Mouse (Mus musculus) MEL-GATA-1-ER (cell line): Measurements from ENCODE around the gene Rnf157.
"Not testable (repeated sequence)": the region's sequence is repeated elsewhere in the genome, so short reads cannot be mapped to it uniquely, and the experiment has no call there.

ENCODE experiments used
- DNase-seq: peaks from one replicate; pipeline ENCODE4 v3.0.0-alpha.2; 2012; ENCODE audit warnings: low read depth; ENCODE audit errors: extremely low read depth

Gene Rnf157

DNA sequence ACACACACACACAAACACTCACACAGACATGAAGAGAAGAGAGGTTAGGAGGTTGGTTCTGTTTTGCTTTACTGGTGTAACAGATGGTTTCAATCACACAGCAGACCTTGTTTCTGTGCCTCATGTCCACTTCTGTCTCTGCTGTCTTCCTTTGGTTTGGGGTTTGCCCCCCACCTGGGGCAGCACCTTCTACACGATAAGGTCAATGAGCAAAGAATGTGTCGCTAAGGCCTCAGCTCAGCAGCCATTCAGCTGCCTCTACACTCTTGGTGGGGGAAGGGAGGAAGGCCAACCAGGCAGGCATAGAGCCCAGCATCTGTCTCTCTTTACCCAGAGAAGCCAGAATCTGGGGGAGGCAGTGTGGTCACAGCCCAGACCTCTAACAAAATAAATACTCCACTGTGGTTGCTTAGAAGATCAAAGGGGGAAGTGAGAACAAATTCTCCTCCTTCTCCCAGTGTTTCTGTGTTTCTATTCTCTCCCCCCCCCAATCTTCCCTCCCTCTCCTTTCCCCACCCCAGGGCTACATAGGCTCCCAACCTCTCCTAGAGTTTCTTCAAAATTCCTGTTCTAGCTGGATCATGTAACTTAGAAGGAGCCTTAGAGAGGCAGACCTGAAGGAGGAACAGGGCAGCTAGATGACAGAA lies 5.5 kb upstream of the Rnf157 start:
- DNase-seq: no peak

DNA sequence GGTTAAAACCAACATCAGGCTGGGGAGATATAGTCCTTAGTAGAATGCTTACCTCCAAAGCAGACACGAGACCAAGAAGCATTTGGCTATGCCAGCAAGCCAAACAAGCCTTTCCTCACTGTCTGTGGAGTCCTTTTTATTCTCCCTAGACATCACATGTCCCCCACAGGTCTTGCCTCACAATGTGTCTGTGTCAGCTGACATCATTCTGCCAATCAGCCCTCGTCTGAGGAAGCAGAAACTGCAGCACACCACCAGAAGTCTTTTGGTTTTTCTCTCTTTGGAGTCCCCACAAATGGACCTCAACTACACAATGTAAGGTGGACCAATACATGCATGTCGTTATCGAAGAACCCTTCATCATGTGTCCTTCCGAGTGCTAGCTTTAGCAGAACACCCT lies 4.2 kb upstream of the Rnf157 start:
- no peak for DNase-seq

DNA sequence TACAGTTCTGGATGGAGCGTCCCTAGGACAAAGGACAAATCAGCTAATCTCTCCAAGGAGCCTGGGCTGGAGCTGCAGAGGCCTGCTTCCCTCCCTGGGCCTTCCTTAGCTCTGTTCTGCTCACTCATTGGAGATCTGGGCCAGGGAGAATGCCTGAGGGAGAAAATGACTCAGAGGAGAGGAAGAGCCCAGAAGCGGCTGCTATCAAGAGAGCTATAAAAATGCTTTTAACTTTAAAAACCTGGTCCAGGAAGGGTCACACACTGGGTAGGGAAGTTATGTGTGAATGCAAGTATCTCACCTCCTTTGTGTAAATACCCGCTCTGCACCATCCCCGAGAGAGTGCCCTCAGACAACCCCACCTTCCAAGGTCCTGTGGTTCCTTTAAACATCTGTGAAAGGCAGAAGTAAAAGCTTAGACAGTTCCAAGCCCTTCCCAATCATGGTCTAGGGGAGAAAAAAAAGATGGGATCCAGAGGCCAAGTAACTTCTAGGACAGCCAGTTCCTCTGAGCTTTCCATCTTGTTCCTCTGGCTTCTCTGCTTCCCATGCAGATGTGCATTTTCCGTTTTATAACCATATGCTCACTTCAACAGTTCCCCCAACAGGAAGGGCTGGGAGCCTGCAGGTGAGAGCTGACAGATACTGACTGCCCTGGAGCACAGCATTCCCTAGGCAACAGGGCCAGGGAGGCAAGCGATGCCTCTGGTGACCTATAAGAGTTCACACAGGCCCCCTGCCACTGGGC lies 3.5 kb upstream of the Rnf157 start:
- DNase-seq: no peak

DNA sequence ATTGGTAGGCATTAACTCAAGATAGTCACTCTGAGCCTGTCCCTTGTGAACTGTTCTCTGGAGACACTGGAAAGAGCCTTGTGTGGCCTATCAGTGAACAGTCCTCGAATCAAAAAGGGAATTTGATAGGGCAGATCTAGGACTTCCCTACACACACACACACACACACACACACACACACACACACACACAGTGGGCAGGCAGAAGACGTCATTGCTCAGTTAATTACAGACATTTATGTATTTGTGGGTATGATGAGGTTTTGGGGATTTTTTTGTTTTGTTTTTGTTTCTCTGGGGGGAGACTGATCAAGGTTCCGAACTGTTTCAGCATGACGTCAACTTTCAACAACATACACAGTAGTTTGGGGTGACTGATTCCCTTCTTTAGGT lies 795 bp upstream of the Rnf157 start:
- DNase-seq: peak; percentile 80

DNA sequence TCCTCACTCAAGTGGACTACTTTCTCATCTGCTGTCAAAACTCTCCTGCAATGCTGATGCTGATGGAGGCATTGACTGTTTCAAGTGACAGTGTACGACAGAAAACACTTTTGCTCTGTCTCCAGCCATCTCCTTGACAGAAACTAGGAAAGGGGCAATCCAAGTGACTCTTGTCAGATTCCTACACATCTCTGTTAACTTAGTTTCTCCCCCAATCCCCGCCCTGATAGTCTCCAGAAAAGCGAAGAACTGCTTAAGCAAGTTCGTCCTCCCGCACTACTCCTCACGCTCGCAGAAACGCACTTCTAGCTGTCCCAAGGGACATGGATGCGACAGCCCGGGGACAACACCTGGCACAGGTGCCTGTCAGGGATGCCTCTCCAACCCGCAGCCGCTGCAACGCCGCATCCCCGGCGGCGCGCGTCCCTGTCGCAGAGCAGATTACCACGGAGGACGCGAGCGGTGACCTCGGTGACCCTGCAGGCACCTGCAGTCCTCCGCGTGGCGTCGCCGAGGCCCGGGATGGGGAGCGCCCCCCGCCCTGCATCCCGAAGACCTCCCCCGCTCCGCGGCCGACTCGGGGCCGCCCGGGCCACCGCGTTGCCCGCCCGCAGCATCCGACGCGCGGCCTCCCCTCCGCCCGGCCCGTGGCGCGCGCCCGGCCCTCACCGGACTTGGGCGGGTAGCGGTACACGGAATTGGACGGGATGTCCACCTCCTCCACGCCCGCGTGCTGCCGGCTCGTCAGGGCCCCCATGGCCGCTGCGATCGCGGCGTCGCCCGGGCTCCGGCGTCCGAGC lies 604 bp downstream of the Rnf157 start:
- no peak for DNase-seq

DNA sequence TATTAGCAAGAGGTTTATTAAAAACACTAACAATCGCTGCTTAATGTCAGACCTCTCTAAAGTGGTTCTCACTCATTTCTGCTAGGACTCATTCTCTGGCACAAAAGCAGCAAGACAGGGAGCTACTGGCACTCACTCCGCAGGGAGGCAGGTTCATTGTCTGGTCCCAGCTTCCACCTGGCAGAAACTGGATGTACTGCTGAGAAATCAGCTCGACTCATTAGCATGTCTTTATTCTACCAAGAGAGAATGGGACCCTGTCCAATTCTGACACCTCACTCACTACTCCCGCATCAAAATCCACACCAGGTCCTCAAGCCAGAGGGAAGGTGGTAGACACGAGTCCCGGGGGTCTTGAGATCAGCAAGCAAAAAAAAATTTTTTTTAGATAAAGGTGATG lies 1.2 kb downstream of the Rnf157 start:
- no peak for DNase-seq

DNA sequence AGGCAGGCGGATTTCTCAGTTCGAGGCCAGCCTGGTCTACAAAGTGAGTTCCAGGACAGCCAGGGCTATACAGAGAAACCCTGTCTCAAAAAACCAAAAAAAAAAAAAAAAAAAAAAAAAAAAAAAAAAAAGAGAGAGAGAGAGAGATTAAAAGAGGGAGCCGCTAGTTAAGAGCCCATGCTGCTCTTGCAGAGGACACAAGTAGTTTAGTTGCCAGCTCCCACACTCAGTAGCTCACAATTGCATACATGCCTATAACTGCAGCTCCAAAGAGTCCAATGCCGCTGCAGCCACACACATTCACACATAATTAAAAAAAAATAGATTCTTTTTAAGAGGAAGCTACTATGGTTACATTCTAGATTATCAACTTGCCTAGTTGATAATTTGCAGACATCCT lies 2.4 kb downstream of the Rnf157 start:
- DNase-seq: not testable (repeated sequence)

DNA sequence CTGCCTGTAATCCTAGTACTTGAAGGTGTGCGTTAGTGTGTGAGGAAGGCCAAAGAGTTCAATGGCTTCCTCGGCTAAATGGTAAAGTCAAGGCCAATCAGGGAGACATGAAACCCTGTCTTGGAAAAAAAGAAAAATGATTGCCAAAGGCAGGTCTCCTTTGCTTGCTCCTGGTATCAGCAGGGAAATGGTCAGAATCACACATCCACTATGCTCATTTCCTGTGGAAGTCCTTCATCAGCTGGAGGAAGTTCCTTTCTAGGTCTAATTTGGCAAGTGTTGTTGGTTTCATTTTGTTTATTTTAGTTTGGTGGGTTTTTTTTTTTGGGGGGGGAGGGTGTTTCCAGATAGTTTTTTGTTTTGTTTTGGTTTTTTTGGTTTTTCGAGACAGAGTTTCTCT lies 3.8 kb downstream of the Rnf157 start:
- DNase-seq: no peak

DNA sequence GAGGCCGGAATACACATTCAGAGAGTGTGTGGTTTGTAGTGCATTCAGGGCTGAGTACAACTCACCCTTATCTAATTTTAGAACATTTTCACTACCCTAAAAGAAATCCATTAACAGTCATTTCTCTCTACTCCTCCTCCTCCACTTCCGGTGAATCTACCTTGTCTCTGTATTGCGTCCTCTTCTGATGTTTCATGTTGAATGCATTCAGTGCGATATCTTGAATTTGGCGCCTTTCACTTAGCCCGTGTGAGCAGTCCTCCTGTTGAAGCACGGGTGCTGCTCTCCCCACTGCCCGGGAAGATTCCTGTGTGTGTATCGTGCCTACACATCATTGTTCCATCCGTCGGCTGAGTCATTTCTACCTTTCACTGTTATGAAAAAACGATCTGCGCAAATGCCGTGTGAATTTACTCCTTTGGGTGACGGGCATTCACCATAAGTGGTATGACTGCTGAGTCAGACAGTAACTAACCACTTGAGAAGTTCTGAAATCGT lies 6.6 kb downstream of the Rnf157 start:
- DNase-seq: no peak

DNA sequence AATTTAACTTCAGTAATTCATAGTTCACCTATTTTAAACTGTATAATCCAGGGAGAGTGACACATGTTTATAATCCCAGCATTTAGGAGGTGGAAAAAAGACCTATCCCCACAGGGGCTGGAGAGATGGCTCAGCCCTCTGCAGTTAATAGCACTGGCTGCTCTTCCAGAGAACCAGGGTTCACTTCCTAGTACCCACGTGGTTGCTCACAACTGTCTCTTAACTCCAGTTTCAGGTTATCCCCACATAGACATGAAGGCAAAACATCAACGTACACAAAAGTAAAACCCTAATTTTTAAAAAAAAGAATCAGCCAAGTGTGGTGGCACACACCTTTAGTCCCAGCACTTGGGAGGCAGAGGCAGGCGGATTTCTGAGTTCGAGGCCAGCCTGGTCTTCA lies 7.2 kb downstream of the Rnf157 start:
- DNase-seq: no peak

DNA sequence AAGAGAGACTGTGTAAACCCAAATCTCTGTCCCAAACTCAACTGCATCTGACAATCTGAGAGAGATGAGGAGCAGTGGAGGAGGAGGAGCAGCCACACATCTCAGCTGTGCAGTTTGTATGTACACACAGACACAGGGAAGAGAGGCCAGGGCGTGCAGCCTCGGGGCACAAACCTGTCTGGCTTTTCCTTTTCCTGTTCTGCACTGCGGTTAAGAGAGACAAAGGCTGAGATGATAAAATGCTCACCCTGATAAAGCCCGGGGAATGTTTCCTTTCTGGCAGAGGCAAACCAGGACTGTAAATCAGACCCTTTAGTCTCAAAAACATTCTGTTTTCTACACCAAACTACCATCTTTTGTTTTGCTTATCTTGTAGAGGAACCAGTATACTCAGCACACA lies 12.3 kb downstream of the Rnf157 start:
- no peak for DNase-seq

DNA sequence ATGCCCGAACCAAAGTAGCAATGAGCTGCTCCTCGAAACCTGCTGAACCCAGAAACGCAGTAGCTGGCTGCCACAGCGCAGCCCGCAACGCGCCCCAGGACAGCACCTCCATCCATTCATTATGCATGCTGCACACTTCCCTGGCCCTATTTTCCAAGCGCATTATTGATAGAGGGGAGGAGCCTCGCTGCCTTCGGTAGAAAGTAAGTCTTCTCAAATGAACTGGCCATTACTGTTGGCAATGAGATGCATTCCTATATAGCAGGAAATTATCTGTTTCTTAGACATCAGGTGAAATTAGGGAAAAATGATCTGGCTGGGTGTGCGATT lies 14.5 kb downstream of the Rnf157 start:
- no peak for DNase-seq

DNA sequence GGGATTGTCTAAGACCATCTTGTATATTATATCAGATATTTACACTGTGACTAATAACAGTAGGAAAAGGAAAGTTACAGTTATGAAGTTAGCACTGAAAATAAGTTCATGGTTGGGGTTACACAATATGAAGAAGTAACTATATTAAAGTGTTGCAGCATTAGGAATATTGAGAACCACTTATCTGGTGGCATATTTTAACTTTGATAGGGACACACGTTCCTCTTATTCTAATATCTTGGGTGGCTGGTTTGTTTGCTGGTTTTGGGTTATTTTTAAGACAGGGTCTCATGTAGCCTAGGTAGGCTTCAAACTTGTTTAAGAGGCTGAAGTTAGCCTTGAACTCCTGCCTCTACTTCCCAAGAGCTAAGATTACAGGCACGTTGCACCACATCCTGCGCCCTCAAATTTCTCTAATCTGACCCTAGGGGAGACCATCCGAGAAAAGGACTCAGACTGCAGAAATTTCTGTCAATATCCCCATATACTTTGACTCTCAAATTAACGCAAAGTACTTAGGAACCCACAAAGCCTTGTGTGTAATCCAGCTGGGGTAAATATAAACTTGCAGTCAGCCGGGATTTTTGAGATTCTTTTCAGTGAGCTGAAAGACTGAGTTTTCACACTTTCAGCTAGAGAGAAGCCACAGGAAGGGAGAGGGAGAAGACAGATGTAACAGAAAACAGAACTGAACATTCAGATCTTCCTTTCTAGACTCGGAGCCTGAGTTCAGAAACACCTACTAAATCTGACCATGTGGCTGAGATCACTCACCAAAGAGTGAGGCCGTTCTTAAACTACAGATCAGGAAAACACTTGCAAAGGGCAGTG lies 15.1 kb downstream of the Rnf157 start:
- no peak for DNase-seq

DNA sequence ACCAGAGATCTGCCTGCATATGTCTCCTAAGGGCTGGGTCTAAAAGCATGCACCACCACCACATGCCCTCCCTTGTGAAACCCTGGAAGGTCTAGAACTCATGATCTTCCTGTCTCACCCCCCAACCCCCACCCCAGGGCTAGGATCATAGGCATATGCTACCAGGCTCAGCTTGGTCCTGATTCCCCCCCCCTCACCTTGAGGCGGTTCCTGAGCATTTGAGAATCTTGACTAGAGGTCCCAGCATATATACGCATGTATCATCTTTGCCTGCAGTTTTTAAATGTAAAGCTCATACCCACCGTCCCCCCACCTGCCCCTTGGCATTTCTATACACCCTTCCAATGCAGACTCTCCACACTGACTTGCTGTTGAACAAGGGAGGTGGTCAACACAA lies 15.9 kb downstream of the Rnf157 start:
- DNase-seq: no peak

DNA sequence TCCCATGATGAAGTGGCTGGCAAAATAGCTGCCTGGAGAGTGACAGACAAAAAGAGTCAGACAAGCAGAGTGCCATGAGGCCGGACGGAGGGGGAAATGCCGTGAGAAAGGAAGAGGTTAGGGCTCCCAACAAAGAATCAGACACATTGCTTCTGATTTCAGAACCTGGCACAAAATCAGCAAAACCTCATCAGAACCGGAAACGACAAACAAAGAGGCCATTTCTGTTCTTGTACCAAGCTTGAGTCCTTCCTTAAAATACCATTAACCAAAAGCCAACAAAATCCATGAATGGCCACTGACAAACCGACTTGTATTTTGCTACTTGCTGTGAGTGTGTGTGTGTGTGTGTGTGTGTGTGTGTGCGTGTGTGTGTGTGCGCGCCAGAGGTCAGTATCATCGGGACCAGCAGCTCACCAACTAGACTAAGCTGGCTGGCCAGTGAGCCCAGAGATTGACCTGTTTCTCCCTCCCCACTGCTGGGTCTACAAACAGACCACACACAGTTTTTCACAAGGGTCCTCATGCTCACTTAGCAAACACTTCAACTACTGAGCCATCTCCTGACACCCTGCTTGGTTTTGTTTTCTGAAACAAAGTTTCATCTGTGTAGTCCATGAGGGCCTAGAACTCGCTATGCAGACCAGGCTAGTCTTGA lies 16.4 kb downstream of the Rnf157 start:
- no peak for DNase-seq

DNA sequence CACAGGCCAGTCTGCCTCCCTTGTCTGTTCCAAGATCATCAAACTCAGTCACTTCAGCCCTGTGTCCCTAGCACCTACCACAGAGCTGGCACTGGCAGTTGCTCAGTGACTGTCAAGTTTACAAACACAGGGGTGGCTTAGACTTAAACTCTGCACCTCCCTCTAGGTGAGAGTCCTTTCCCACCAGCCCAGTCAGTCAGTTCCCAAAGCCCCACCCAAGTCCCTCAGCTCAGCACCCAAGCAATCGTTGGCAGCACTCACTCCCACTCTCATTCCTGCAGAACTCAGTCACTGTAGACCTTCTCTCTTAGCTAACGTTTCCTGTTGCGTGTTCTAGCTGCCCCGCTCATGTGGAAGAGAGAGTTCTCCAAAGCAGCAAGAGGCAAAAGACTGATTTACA lies 18.1 kb downstream of the Rnf157 start:
- no peak for DNase-seq

DNA sequence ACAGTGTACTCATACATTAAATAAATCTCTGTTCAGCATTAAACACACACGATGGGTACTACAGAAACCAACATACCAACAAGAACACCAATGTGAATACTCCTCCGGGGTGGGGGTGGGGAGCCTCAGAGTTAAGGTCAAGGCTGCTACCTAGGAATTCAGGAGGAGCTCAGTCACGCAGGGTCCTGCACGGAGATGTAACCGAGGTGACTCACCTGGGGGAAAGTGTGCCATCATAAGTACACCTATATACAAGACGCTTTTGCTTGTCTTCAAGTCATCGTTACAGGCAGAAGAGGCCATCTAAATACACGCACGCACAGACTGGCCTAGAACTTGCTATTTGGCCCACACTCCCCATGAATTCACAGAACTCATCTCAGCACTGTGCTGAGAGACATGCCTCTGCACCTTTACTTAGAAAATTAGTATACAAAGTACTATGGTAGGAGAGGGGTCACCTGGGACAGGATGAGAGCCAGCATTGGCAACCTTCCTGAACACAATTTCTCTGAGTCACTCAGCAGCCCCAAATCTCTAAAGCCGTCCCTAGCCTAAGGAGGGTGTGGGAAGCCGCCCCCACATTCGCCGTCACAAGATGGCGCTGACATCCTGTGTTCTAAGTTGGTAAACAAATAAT lies 23.9 kb downstream of the Rnf157 start:
- DNase-seq: no peak

DNA sequence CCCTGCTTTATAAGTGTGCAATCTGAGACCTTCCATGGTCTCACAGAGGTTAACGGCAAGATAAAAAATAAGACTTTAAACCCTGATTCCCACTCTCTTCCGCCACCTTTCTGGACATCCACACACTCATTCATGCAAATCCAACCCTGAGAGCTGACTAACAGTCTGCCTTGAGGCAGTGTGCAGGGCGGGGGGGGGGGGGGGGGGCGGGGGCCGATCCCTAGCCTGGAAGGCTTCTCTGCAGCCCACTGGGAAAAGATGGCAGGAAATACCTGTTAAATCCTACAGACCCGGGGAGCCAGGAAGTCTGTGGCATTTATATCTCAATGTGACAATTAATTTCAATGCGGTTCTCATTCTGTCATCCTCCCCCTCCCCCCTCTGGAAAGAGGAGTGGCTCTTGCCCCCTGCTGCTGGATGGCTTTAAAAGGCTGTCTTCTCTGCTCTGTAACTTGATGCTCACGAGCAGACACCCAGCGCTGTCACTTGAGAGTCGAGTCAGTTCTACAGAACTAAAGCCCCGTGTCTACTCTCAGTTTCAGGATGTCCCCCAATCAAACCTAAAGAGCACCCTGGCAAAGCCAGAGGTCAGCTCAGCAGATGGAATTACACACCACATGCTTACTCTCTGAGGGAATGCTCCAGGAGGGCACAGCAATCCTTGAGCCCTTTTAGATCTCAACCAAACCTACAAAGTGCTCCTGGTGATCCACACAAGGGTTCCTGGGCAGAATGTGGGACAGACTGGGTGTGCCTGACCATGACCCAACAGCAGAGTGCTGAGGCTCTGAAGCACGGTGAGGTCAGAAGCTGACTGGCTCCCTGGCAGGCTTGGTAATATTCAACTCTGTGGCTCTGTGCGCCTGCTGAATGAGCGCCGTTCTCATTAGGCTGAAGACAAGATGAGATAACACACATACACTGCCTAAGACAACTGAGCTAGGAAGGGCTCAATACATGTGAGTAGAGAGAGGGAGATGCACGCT lies 25.5 kb downstream of the Rnf157 start:
- DNase-seq: no peak

DNA sequence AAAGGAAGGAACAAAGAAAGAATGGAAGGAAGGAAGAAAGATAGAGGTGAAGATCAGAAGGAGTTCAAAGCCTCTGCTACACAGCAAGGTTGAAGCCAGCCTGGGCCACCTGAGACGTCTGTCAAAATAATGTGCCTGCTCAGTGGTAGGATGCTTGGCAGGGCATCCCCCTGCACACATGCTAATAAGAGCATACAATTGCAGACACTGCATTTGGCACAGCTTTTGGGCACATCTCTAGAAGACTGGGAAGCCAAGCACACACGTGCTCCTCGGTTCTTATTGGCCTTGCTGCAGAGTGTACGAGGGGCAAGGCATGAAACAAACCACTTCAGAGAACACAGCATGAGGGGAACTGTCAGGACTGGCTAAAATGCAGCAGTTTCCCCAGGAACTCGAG lies 26.8 kb downstream of the Rnf157 start:
- no peak for DNase-seq
